ENCODE assay signal across 8 mouse cellular contexts in genomic region chr7:120677001-120677643, GRCm38 (mm10). TPM values are rescaled to one million over a fixed set of nuclear protein-coding genes. Genes with fewer than 3 reads are reported as not detected.
DNase-seq lines count a peak whose midpoint lies in the region; ATAC-seq lines count a peak whose summit lies in the region.

TSS of gene Mosmo (plus strand) at chr7:120677618.

- peak within 1 kb of the TSS; percentile 46 for H3K27ac ChIP-seq in forebrain, embryonic 15.5 days (replicated peaks)
- H3K27ac ChIP-seq in neural tube, embryonic 15.5 days (replicated peaks), result peak within 1 kb of the TSS; percentile 85

- intact Hi-C loops in heart, postnatal 14 days (cut with DNase I), result loop anchor here (10.0 kb wide), 1 partner anchor 238 kb away; the partner anchor contains the start of gene Polr3e

- H3K4me3 ChIP-seq in forebrain, embryonic 15.5 days, result peak within 1 kb of the TSS; percentile 93
- peak within 1 kb of the TSS; percentile 88 for H3K4me3 ChIP-seq in neural tube, embryonic 15.5 days (replicated peaks)

- H3K36me3 ChIP-seq in forebrain, embryonic 15.5 days, result no peaks in the 10 kb centered on the region
- no peaks in the 10 kb centered on the region for H3K36me3 ChIP-seq in neural tube, embryonic 15.5 days

- no peaks in the 10 kb centered on the region for H3K9me3 ChIP-seq in forebrain, embryonic 15.5 days
- no peaks in the 10 kb centered on the region for H3K9me3 ChIP-seq in neural tube, embryonic 15.5 days (replicated peaks)

- H3K9ac ChIP-seq in forebrain, embryonic 15.5 days (replicated peaks), result peak within 1 kb of the TSS; percentile 91
- H3K9ac ChIP-seq in neural tube, embryonic 15.5 days (replicated peaks), result peak within 1 kb of the TSS; percentile 88

- peak; percentile 96 for ATAC-seq in forebrain, embryonic 15.5 days (replicated peaks)
- ATAC-seq in neural tube, embryonic 15.5 days (ENCODE audit: low FRiP score), result peak; percentile 97

- H3K27me3 ChIP-seq in forebrain, embryonic 15.5 days, result no peaks in the 10 kb centered on the region
- no peaks in the 10 kb centered on the region for H3K27me3 ChIP-seq in neural tube, embryonic 15.5 days (replicated peaks)

- peak; percentile 41 for DNase-seq in ES-CJ7 (ENCODE audit: low read depth, low spot score)
- peak; percentile 64 for DNase-seq in cerebellum, adult 11 months
- peak; percentile 85 for DNase-seq in heart, postnatal 14 days
- peak; percentile 14 for DNase-seq in large intestine, adult 2 months (ENCODE audit: low read depth, low spot score)
- peak; percentile 55 to 63 for DNase-seq in lung, adult 18-20 months
- peak; percentile 42 to 50 for DNase-seq in thymus, adult 18-20 months

- H3K4me1 ChIP-seq in forebrain, embryonic 15.5 days, result peaks cover 37% of the 10 kb centered on the region
- H3K4me1 ChIP-seq in neural tube, embryonic 15.5 days, result peaks cover 47% of the 10 kb centered on the region

- under 1% methylated on average over 36 of the region's 44 CpGs for WGBS in forebrain, embryonic 15.5 days
- WGBS in large intestine, adult 2 months, result 1% methylated on average over 38 of the region's 44 CpGs
- under 1% methylated on average over 44 of the region's 44 CpGs for WGBS in neural tube, embryonic 15.5 days

- H3K4me2 ChIP-seq in forebrain, embryonic 15.5 days (replicated peaks), result peak within 1 kb of the TSS; percentile 74
- H3K4me2 ChIP-seq in neural tube, embryonic 15.5 days, result peak within 1 kb of the TSS; percentile 88

RNA-seq across cellular contexts. Expression of gene Mosmo, which starts in this region (rescaled TPM):
- 14.0 and 15.6 TPM in 2 replicates for polyA plus RNA-seq in forebrain, embryonic 15.5 days (2015; fragmentation: Nextera tagmentation; extraction: Ambion mirVana)
- 10 to 100 TPM; 27.8 to 29.2 TPM for total RNA-seq in heart, postnatal 14 days (2021)
- 5.4 and 6.7 TPM in 2 replicates for polyA plus RNA-seq in large intestine, adult 2 months (2012; rRNA removed)
- 11.2 and 11.8 TPM in 2 replicates for polyA plus RNA-seq in neural tube, embryonic 15.5 days (2015; fragmentation: Nextera tagmentation; extraction: Ambion mirVana)

Comparison
In these comparisons a context has a peak if more than half of its experiments do, and no peak if none do; other contexts are left out.
1. Peak in every context shown above with its lines: DNase-seq, ATAC-seq, H3K4me3 ChIP-seq and H3K27ac ChIP-seq.
2. DNase-seq: peak in every context shown above with its lines; median percentile 85 in heart, postnatal 14 days; 64 in cerebellum, adult 11 months; 59 in lung, adult 18-20 months; 46 in thymus, adult 18-20 months; 41 in ES-CJ7; 14 in large intestine, adult 2 months.